Mouse (Mus musculus) cortical plate, adult 2 months (tissue): ENCODE measurements around the gene Ppfibp2.

Experiments
- CTCF ChIP-seq: fragments of 200-500 bp; IDR thresholded peaks from 2 replicates; pipeline ENCODE4 v1.5.1; 2011; ENCODE audit warnings: mild to moderate bottlenecking, control low read depth, low read length; ENCODE audit not compliant: insufficient read depth; ENCODE audit errors: extremely low read depth
- POLR2A ChIP-seq: fragments of 200-500 bp; IDR thresholded peaks from 2 replicates; pipeline ENCODE4 v1.6.1; 2011; ENCODE audit warnings: mild to moderate bottlenecking, low read length, control low read depth; ENCODE audit not compliant: insufficient read depth; ENCODE audit errors: extremely low read depth

DNA sequence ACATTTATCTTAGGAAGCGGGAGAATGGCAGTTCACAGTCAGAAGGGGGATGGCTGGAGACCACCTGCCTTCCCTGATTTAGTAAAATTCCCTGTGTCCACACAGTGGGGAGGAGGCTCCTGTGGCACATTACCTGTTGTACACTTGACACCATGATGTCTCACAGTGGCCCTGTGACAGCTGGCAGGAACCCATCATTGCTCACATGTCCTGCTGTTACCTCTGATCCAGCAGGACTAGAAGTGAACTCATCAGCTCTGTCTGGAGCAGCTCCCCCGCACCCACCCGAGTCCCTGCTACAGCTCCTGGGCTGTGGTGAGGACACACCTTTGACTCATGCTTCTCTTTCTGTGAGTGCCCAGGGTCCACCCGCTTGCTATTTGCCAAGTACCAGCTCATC, 38.2 kb downstream of the Ppfibp2 start:
- no peak for TF ChIP-seq POLR2A
- TF ChIP-seq CTCF, result no peak
